Mouse (Mus musculus) cortical plate, adult 2 months (tissue): ENCODE measurements around the gene Dbndd2.

Experiments
- CTCF ChIP-seq: fragments of 200-500 bp; IDR thresholded peaks from 2 replicates; pipeline ENCODE4 v1.5.1; 2011; ENCODE audit warnings: mild to moderate bottlenecking, control low read depth, low read length; ENCODE audit not compliant: insufficient read depth; ENCODE audit errors: extremely low read depth
- POLR2A ChIP-seq: fragments of 200-500 bp; IDR thresholded peaks from 2 replicates; pipeline ENCODE4 v1.6.1; 2011; ENCODE audit warnings: mild to moderate bottlenecking, low read length, control low read depth; ENCODE audit not compliant: insufficient read depth; ENCODE audit errors: extremely low read depth

DNA sequence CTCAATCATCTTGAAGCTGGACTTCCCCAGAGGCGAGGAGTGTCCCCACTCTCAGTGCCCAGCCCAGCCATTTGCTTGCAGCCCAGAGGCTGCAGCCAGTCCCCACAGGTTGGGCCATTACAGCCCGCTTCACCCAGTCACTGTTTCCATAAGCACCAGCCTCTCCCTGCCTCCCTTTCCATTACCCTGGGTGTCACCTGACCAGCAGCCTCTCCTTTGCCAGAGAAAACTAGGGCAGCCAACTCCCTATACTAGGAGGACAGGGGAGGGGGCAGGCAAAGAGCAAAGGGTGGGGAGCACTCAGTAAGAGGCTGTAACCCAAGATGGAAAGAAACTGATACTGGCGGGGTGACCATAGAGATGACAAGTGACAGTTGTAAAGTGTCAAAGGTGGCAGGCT is 48.9 kb upstream of the Dbndd2 start:
- TF ChIP-seq POLR2A (no peak), CTCF (no peak)
